Mouse (Mus musculus): ENCODE data around the gene Flywch2.
"Not testable (repeated sequence)": the region's sequence is repeated elsewhere in the genome, so short reads cannot be mapped to it uniquely, and the experiment has no call there.

Flywch2 gene

GRCm38 (mm10) chr17:23790269-23791078 is 4.6 kb upstream of the Flywch2 start, which contains the start of gene Srrm2:
Gene Srrm2, plus strand, starts transcription at chr17:23790532.
- DNase-seq: peak; percentile 51 to 53

- DNase-seq: no peak
Measured at GRCm38 (mm10) chr17:23789749-23790268, 3.9 kb upstream of the Flywch2 start.

GRCm38 (mm10) chr17:23788973-23789372 is 3.1 kb upstream of the Flywch2 start:
- DNase-seq: no peak

GRCm38 (mm10) chr17:23786510-23786931 is 640 bp upstream of the Flywch2 start:
- no peak for DNase-seq

GRCm38 (mm10) chr17:23783352-23783751 is 2.5 kb downstream of the Flywch2 start:
- no peak for DNase-seq

GRCm38 (mm10) chr17:23778447-23778846 is 7.4 kb downstream of the Flywch2 start:
- DNase-seq: no peak

- no peak for DNase-seq
Measured at GRCm38 (mm10) chr17:23777141-23777540, 8.7 kb downstream of the Flywch2 start.

- DNase-seq: no peak
Measured at GRCm38 (mm10) chr17:23776216-23776615, 9.7 kb downstream of the Flywch2 start.

- DNase-seq: peak; percentile 84 to 88
Measured at GRCm38 (mm10) chr17:23774090-23774489, 11.8 kb downstream of the Flywch2 start.

- DNase-seq: no peak
Measured at GRCm38 (mm10) chr17:23773676-23774075, 12.2 kb downstream of the Flywch2 start.

GRCm38 (mm10) chr17:23772219-23772556 is 13.7 kb downstream of the Flywch2 start:
- DNase-seq: not testable (repeated sequence)

GRCm38 (mm10) chr17:23771284-23772218 is 14.3 kb downstream of the Flywch2 start, which contains the start of gene Flywch1:
Gene Flywch1, minus strand, starts transcription at chr17:23771602.
- peak; percentile 96 to 98 for DNase-seq

GRCm38 (mm10) chr17:23770896-23771283 is 15.0 kb downstream of the Flywch2 start:
- no peak for DNase-seq

GRCm38 (mm10) chr17:23770493-23770892 is 15.4 kb downstream of the Flywch2 start:
- no peak for DNase-seq

GRCm38 (mm10) chr17:23762976-23763375 is 22.9 kb downstream of the Flywch2 start:
- no peak for DNase-seq

- no peak for DNase-seq
Measured at GRCm38 (mm10) chr17:23761155-23761554, 24.7 kb downstream of the Flywch2 start.

- DNase-seq: no peak
Measured at GRCm38 (mm10) chr17:23760231-23760630, 25.6 kb downstream of the Flywch2 start.

- DNase-seq: no peak
Measured at GRCm38 (mm10) chr17:23758801-23759200, 27.1 kb downstream of the Flywch2 start.

GRCm38 (mm10) chr17:23757581-23757980 is 28.3 kb downstream of the Flywch2 start:
- no peak for DNase-seq

GRCm38 (mm10) chr17:23755689-23756088 is 30.2 kb downstream of the Flywch2 start:
- no peak for DNase-seq

GRCm38 (mm10) chr17:23749400-23750191 is 36.3 kb downstream of the Flywch2 start:
- DNase-seq: no peak

GRCm38 (mm10) chr17:23748631-23749391 is 37.1 kb downstream of the Flywch2 start:
- DNase-seq: peak; percentile 35 to 53
